Mouse (Mus musculus) stomach, postnatal 0 days (tissue): ENCODE results near the gene Zfp629.

ENCODE experiments used
- CTCF ChIP-seq: IDR thresholded peaks from 2 replicates; pipeline ENCODE4 v1.5.1; 2016; ENCODE audit warnings: antibody characterized with exemption, low read depth, mild to moderate bottlenecking, moderate library complexity
- EP300 ChIP-seq: optimal IDR thresholded peaks from 2 replicates; pipeline ENCODE3; 2016; ENCODE audit warnings: antibody characterized with exemption

DNA sequence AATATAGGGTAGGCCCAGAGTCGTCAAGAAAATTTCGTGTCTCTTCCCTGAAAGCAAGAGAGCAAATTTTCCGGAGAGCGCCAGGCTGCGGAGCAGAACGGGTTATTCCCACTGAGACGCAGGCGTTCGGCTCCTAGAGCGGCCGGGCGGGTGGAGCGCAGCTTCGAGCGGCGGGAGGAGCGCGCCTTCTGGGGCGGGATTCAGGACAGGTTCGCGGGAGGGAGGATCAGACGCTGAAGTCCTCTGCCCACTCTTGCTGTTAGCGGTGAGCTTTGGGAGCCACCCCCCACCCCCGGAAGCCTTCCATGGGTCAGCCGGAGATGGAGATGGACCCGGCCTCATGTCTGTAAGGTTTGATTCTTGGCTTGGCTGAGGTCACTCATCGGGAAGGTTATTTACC lies 21.4 kb upstream of the Zfp629 start:
- TF ChIP-seq CTCF (no peak), EP300 (no peak)
